Mouse (Mus musculus) CH12.LX (cell line): ENCODE measurements around the gene Gm45213. TPM values are rescaled to one million over a fixed set of nuclear protein-coding genes. Genes with fewer than 3 reads are reported as not detected.

Source experiments
- DNase-seq: peaks from one replicate; pipeline ENCODE4 v3.0.0-alpha.2; 2013; ENCODE audit errors: extremely low read depth
- H3K27ac ChIP-seq: 2 replicates; pipeline ENCODE4 v1.5.1; 2012; ENCODE audit warnings: low read depth, mild to moderate bottlenecking, control low read depth, moderate library complexity; ENCODE audit not compliant: insufficient read depth
- H3K27me3 ChIP-seq: replicated peaks from 2 replicates; pipeline ENCODE3; 2012; ENCODE audit warnings: inconsistent platforms
- H3K36me3 ChIP-seq, 2 experiments: replicated peaks in 1 of 2; 2 replicates each; pipeline versions ENCODE3 to v1.6.1; 2012; ENCODE audit warnings: inconsistent platforms in 1 of 2, low read length in 1 of 2, mild to moderate bottlenecking in 1 of 2, mixed read lengths in 1 of 2, moderate library complexity in 1 of 2; ENCODE audit not compliant: control insufficient read depth in 1 of 2, insufficient read depth in 1 of 2
- H3K4me1 ChIP-seq, 2 experiments: 2 replicates each; pipeline ENCODE4 v1.6.1; 2012; ENCODE audit warnings: inconsistent platforms in 1 of 2, moderate library complexity in 1 of 2; ENCODE audit not compliant: insufficient read depth in 2 of 2, control insufficient read depth in 1 of 2
- H3K4me2 ChIP-seq: 2 replicates; pipeline ENCODE4 v1.6.1; 2012; ENCODE audit warnings: low read depth, mild to moderate bottlenecking, control low read depth; ENCODE audit not compliant: poor library complexity, insufficient read depth, severe bottlenecking
- H3K4me3 ChIP-seq, 3 experiments: fragments of 150-350 bp in 1 of 3; sonication (generic) in 1 of 3; replicated peaks in 1 of 3; 2 replicates each; pipeline versions ENCODE3 to v1.5.1; 2011 to 2012; ENCODE audit warnings: low read depth in 2 of 3, low read length in 2 of 3, mild to moderate bottlenecking in 2 of 3, moderate library complexity in 2 of 3, control low read depth in 1 of 3, improper control_type of control experiment in 1 of 3, inconsistent platforms in 1 of 3, mixed read lengths in 1 of 3; ENCODE audit not compliant: poor library complexity in 1 of 3
- H3K79me2 ChIP-seq: replicated peaks from 2 replicates; pipeline ENCODE4 v1.6.1; 2012; ENCODE audit warnings: mild to moderate bottlenecking, moderate library complexity; ENCODE audit not compliant: control insufficient read depth, poor library complexity, insufficient read depth, severe bottlenecking; ENCODE audit errors: extremely low read depth
- H3K9ac ChIP-seq: 2 replicates; pipeline ENCODE4 v1.6.1; 2012; ENCODE audit warnings: low read depth, mild to moderate bottlenecking, control low read depth, moderate library complexity; ENCODE audit not compliant: insufficient read depth
- H3K9me3 ChIP-seq: replicated peaks from 2 replicates; pipeline ENCODE3; 2012; ENCODE audit warnings: low read length, inconsistent platforms, mixed read lengths
- CHD2 ChIP-seq: IDR thresholded peaks from 2 replicates; pipeline ENCODE4 v1.6.1; 2011; ENCODE audit warnings: low read length, improper control_type of control experiment
- CTCF ChIP-seq, 2 experiments: IDR thresholded peaks in 1 of 2; conservative IDR thresholded peaks in 1 of 2; 2 replicates each; pipeline ENCODE4 v1.5.1; 2011 to 2012; ENCODE audit warnings: low read depth in 2 of 2, low read length in 2 of 2, improper control_type of control experiment in 1 of 2, inconsistent platforms in 1 of 2, mild to moderate bottlenecking in 1 of 2, moderate library complexity in 1 of 2
- EP300 ChIP-seq: IDR thresholded peaks from 2 replicates; pipeline ENCODE4 v1.6.1; 2011; ENCODE audit warnings: low read length, improper control_type of control experiment
- ETS1 ChIP-seq: conservative IDR thresholded peaks from 2 replicates; pipeline ENCODE4 v1.6.1; 2012; ENCODE audit warnings: low read depth, mild to moderate bottlenecking, inconsistent platforms, low read length, improper control_type of control experiment, moderate library complexity
- GABPA ChIP-seq: IDR thresholded peaks from 2 replicates; pipeline ENCODE4 v1.6.1; 2012; ENCODE audit warnings: low read depth, low read length, improper control_type of control experiment, inconsistent platforms; ENCODE audit not compliant: insufficient replicate concordance
- HCFC1 ChIP-seq: IDR thresholded peaks from 2 replicates; pipeline ENCODE4 v1.6.1; 2012; ENCODE audit warnings: low read depth, mild to moderate bottlenecking, inconsistent platforms, low read length, improper control_type of control experiment
- IRF4 ChIP-seq: IDR thresholded peaks from 2 replicates; pipeline ENCODE4 v1.6.1; 2014; ENCODE audit warnings: low read depth, mild to moderate bottlenecking, inconsistent platforms, low read length, improper control_type of control experiment
- JUN ChIP-seq: IDR thresholded peaks from 2 replicates; pipeline ENCODE4 v1.6.1; 2011; ENCODE audit warnings: low read depth, mild to moderate bottlenecking, low read length, improper control_type of control experiment, moderate library complexity; ENCODE audit not compliant: insufficient read depth
- KAT2A ChIP-seq: IDR thresholded peaks from 2 replicates; pipeline ENCODE4 v1.6.1; 2012; ENCODE audit warnings: low read length, improper control_type of control experiment, inconsistent platforms; ENCODE audit not compliant: insufficient replicate concordance
- MAFK ChIP-seq: IDR thresholded peaks from 2 replicates; pipeline ENCODE4 v1.6.1; 2011; ENCODE audit warnings: low read length, improper control_type of control experiment; ENCODE audit not compliant: insufficient replicate concordance
- MAX ChIP-seq: IDR thresholded peaks from 2 replicates; pipeline ENCODE4 v1.6.1; 2011; ENCODE audit warnings: low read length, improper control_type of control experiment
- MAZ ChIP-seq: IDR thresholded peaks from 2 replicates; pipeline ENCODE4 v1.6.1; 2012; ENCODE audit warnings: low read depth, mild to moderate bottlenecking, inconsistent platforms, low read length, improper control_type of control experiment, moderate library complexity
- MXI1 ChIP-seq: IDR thresholded peaks from 2 replicates; pipeline ENCODE4 v1.6.1; 2011; ENCODE audit warnings: mild to moderate bottlenecking, low read depth, low read length, improper control_type of control experiment
- MYC ChIP-seq: IDR thresholded peaks from 2 replicates; pipeline ENCODE4 v1.6.1; 2011; ENCODE audit warnings: low read depth, mild to moderate bottlenecking, improper control_type of control experiment, low read length
- PAX5 ChIP-seq: IDR thresholded peaks from 2 replicates; pipeline ENCODE4 v1.6.1; 2012; ENCODE audit warnings: low read length, inconsistent platforms, mixed read lengths
- POLR2AphosphoS2 ChIP-seq: IDR thresholded peaks from 2 replicates; pipeline ENCODE4 v1.6.1; 2011; ENCODE audit warnings: low read depth, low read length, improper control_type of control experiment
- RAD21 ChIP-seq: IDR thresholded peaks from 2 replicates; pipeline ENCODE4 v1.6.1; 2011; ENCODE audit warnings: low read depth, mild to moderate bottlenecking, low read length, improper control_type of control experiment, moderate library complexity
- RCOR1 ChIP-seq: conservative IDR thresholded peaks from 2 replicates; pipeline ENCODE4 v1.6.1; 2012; ENCODE audit warnings: low read depth, mild to moderate bottlenecking, inconsistent platforms, low read length, improper control_type of control experiment
- TCF12 ChIP-seq: IDR thresholded peaks from 2 replicates; pipeline ENCODE4 v1.6.1; 2014; ENCODE audit warnings: low read depth, mild to moderate bottlenecking, inconsistent platforms, low read length, improper control_type of control experiment
- ZC3H11A ChIP-seq: IDR thresholded peaks from 2 replicates; pipeline ENCODE4 v1.6.1; 2012; ENCODE audit warnings: low read depth, mild to moderate bottlenecking, inconsistent platforms, low read length, improper control_type of control experiment
- ZNF384 ChIP-seq: IDR thresholded peaks from 2 replicates; pipeline ENCODE4 v1.6.1; 2012; ENCODE audit warnings: low read depth, low read length, improper control_type of control experiment, inconsistent platforms
- dilution Hi-C: fragments of 300-500 bp; cut with MboI; formaldehyde crosslinking; loops from 2 replicates; pipeline ENCODE4 v1.14.3; 2020; ENCODE audit warnings: low sequenced_read_pairs; ENCODE audit not compliant: extremely low pct_unique_long_range_greater_than_20kb, extremely low pct_ligation_motif_present
- in situ Hi-C: fragments of 300-500 bp; cut with MboI; formaldehyde crosslinking; loops from 3 replicates; pipeline ENCODE4 v1.14.3; 2019; ENCODE audit warnings: low sequenced_read_pairs, low pct_ligation_motif_present, low pct_unique_long_range_greater_than_20kb, mixed read lengths
- polyA plus RNA-seq: library from polyadenylated mRNA; unstranded; fragments of >175 nt; gene quantifications from 2 replicates; pipeline ENCODE4 v1.2.1, GENCODE M21; 2012; ENCODE audit warnings: low read depth; ENCODE audit not compliant: insufficient read length
- total RNA-seq, 2 experiments: library from RNA; depleted of rRNA; stranded (reverse); fragments of 300-350 nt in 1 of 2; fragments of >200 nt in 1 of 2; gene quantifications; 2 replicates each; pipeline ENCODE4 v1.2.3; 2012 to 2014

Gene Gm45213
- total and polyA plus RNA-seq, 3 experiments, result not detected

- dilution Hi-C loops (no loop called here), in situ Hi-C loops (no loop called here)
- no peak for TF ChIP-seq TCF12
- TF ChIP-seq POLR2AphosphoS2, result no peak
- no peak for TF ChIP-seq KAT2A
- Histone ChIP-seq H3K27ac (no peak overlapping the region), H3K4me2 (no peak overlapping the region), H3K27me3 (peaks cover 68% of the 10 kb centered on the region), H3K36me3 (no peaks in the 10 kb centered on the region), H3K4me1 (no peaks in the 10 kb centered on the region), H3K9me3 (peaks cover 5% of the 10 kb centered on the region), H3K9ac (no peak overlapping the region), H3K4me3 (no peak overlapping the region), H3K79me2 (no peaks in the 10 kb centered on the region)
- DNase-seq, result no peak
Observed at GRCm38 (mm10) chr7:66003865-66004638, 39.4 kb upstream of the Gm45213 start.

GRCm38 (mm10) chr7:66005066-66005465 lies 38.3 kb upstream of the Gm45213 start:
- dilution Hi-C loops, result no loop called here
- Histone ChIP-seq H3K79me2 (no peaks in the 10 kb centered on the region), H3K4me2 (no peak overlapping the region), H3K9me3 (peaks cover 2% of the 10 kb centered on the region), H3K4me3 (no peak overlapping the region), H3K4me1 (no peaks in the 10 kb centered on the region), H3K27ac (no peak overlapping the region), H3K27me3 (peaks cover 70% of the 10 kb centered on the region), H3K36me3 (no peaks in the 10 kb centered on the region), H3K9ac (no peak overlapping the region)
- DNase-seq, result no peak
- TF ChIP-seq PAX5 (no peak), MAX (no peak), ZNF384 (no peak), MAFK (no peak), CTCF (conservative IDR thresholded peaks at IDR 0.05 in 1 of 2, IDR thresholded peaks at IDR 0.05 in 1 of 2; ENCODE audit: low read depth in 2 of 2, low read length in 2 of 2) (no peak), JUN (no peak), IRF4 (no peak), MAZ (no peak), ETS1 (no peak), ZC3H11A (no peak), TCF12 (no peak), CHD2 (no peak), EP300 (no peak), MXI1 (no peak), GABPA (no peak), RAD21 (no peak), RCOR1 (no peak), HCFC1 (no peak), POLR2AphosphoS2 (no peak), MYC (no peak)
- in situ Hi-C loops, result no loop called here
